Comparison of ENCODE assay signal across 7 mouse cellular contexts in the genomic region with DNA sequence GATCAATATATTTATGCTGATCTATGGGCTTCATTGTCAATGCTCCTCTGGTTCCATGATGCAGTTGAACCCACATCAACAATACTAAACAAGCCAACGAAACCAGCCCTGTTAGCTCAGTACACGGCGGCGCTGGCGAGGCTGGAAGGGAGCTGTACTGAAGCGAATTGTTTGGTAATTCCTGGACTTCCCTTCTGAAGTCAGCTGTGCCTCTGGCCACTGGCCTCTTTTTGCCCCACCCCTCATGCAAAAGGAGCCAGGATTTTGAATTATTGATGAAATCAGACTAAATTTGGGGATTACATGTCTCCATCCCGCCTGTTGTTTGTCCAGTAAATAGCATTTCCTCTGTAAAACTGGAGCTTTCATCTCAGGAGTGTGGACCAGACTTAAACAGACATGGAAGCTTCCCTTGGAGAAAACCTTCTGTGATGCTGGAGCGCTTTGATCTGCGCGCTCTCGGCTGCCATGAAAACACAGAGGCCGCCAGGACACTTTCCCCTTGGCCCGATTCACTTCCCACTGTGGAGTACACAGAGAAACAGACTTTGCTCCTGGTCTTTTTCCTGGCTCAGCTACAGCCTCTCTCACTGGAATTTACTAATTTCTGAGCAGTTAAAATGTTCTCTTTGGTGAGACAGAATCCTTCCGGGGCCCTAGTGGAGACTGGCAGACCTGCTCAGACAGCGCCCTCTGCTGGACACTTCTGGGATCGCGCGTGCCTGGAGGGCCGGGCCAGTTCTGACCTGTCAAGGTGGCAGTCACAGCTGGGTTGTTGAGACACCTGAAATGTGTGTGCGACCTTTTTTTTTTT.
DNase-seq lines count a peak whose midpoint lies in the region; ATAC-seq and TF ChIP-seq lines count a peak whose summit lies in the region.

No protein-coding gene starts in this region.

- H3K79me2 ChIP-seq in heart, adult 2 months (replicated peaks; ENCODE audit: control insufficient read depth, insufficient read depth, low read length), result no peaks in the 10 kb centered on the region

- no peak overlapping the region for H3K9ac ChIP-seq in heart, adult 2 months (ENCODE audit: low read depth, low read length)
- H3K9ac ChIP-seq in limb, embryonic 12.5 days (replicated peaks), result 0 out of 2 replicates have a peak overlapping the region, but pooled peaks have one; percentile 48
- H3K9ac ChIP-seq in midbrain, embryonic 16.5 days (ENCODE audit: low read depth, low read length), result no peak overlapping the region

- no peak for TF ChIP-seq EP300 in heart, adult 2 months (IDR thresholded peaks at IDR 0.05; ENCODE audit: insufficient read depth, low read depth, low read length)

- peak overlapping the region; percentile 54 for H3K4me2 ChIP-seq in limb, embryonic 12.5 days
- peak overlapping the region; percentile 37 for H3K4me2 ChIP-seq in midbrain, embryonic 16.5 days (ENCODE audit: low read length)

- peak; percentile 66; the same call in 1 of the 2 replicates for ATAC-seq in limb, embryonic 12.5 days (ENCODE audit: insufficient number of reproducible peaks, insufficient read depth, low FRiP score, low TSS enrichment, low read depth)
- peak; percentile 67 for ATAC-seq in midbrain, embryonic 16.5 days

- no peaks in the 10 kb centered on the region for H3K36me3 ChIP-seq in embryonic facial prominence, embryonic 10.5 days (replicated peaks)
- no peaks in the 10 kb centered on the region for H3K36me3 ChIP-seq in heart, adult 2 months (ENCODE audit: control insufficient read depth, insufficient read depth, low read length)
- no peaks in the 10 kb centered on the region for H3K36me3 ChIP-seq in limb, embryonic 12.5 days
- no peaks in the 10 kb centered on the region for H3K36me3 ChIP-seq in midbrain, embryonic 16.5 days (ENCODE audit: control insufficient read depth, insufficient read depth, low read length)
- H3K36me3 ChIP-seq in spleen, adult 2 months (ENCODE audit: control insufficient read depth, insufficient read depth, low read length), result no peaks in the 10 kb centered on the region

- H3K4me1 ChIP-seq in embryonic facial prominence, embryonic 10.5 days, result peaks cover 10% of the 10 kb centered on the region; the same call in 1 of the 2 replicates
- H3K4me1 ChIP-seq in heart, adult 2 months (ENCODE audit: control insufficient read depth, insufficient read depth, low read length), result no peaks in the 10 kb centered on the region
- H3K4me1 ChIP-seq in limb, embryonic 12.5 days (replicated peaks), result peaks cover 6% of the 10 kb centered on the region; the same call in 1 of the 2 replicates
- peaks cover 29% of the 10 kb centered on the region for H3K4me1 ChIP-seq in midbrain, embryonic 16.5 days (ENCODE audit: control insufficient read depth, insufficient read depth, low read length)
- H3K4me1 ChIP-seq in spleen, adult 2 months (ENCODE audit: control insufficient read depth, insufficient read depth, insufficient read length), result no peaks in the 10 kb centered on the region

- H3K4me3 ChIP-seq in embryonic facial prominence, embryonic 10.5 days, result peak overlapping the region; percentile 50
- peak overlapping the region; percentile 19; the same call in 1 of the 2 replicates for H3K4me3 ChIP-seq in heart, adult 2 months
- H3K4me3 ChIP-seq in limb, embryonic 12.5 days (replicated peaks), result peak overlapping the region; percentile 35
- H3K4me3 ChIP-seq in midbrain, embryonic 16.5 days (ENCODE audit: low read depth, low read length), result peak overlapping the region; percentile 9; the same call in 1 of the 2 replicates
- no peak overlapping the region for H3K4me3 ChIP-seq in spleen, adult 2 months (ENCODE audit: extremely low read depth, insufficient read depth, insufficient read length)

- peak; percentile 87 for TF ChIP-seq CTCF in heart, adult 2 months (IDR thresholded peaks at IDR 0.05)
- TF ChIP-seq CTCF in spleen, adult 2 months (IDR thresholded peaks at IDR 0.05; ENCODE audit: extremely low read depth, insufficient read depth, insufficient read length, insufficient replicate concordance), result peak; percentile 98

- WGBS in embryonic facial prominence, embryonic 10.5 days, result 35% methylated on average over 20 of the region's 20 CpGs
- WGBS in heart, adult 2 months, result 32% methylated on average over 20 of the region's 20 CpGs
- WGBS in limb, embryonic 12.5 days, result 23% methylated on average over 20 of the region's 20 CpGs
- WGBS in midbrain, embryonic 16.5 days, result 26% methylated on average over 20 of the region's 20 CpGs
- WGBS in spleen, adult 2 months, result 53% methylated on average over 20 of the region's 20 CpGs

- H3K27ac ChIP-seq in embryonic facial prominence, embryonic 10.5 days (replicated peaks), result peak overlapping the region; percentile 70; the same call in 1 of the 2 replicates
- no peak overlapping the region for H3K27ac ChIP-seq in heart, adult 2 months
- 0 out of 2 replicates have a peak overlapping the region, but pooled peaks have one; percentile 7 for H3K27ac ChIP-seq in limb, embryonic 12.5 days
- peak overlapping the region; percentile 73 for H3K27ac ChIP-seq in midbrain, embryonic 16.5 days (ENCODE audit: low read length)
- no peak overlapping the region for H3K27ac ChIP-seq in spleen, adult 2 months (ENCODE audit: insufficient read depth, low read length)

- no peaks in the 10 kb centered on the region for H3K9me3 ChIP-seq in embryonic facial prominence, embryonic 10.5 days
- no peaks in the 10 kb centered on the region for H3K9me3 ChIP-seq in limb, embryonic 12.5 days
- H3K9me3 ChIP-seq in midbrain, embryonic 16.5 days (replicated peaks; ENCODE audit: control insufficient read depth, low read length, poor library complexity, severe bottlenecking), result no peaks in the 10 kb centered on the region

- H3K27me3 ChIP-seq in embryonic facial prominence, embryonic 10.5 days (replicated peaks; ENCODE audit: low read depth, poor library complexity, severe bottlenecking), result no peaks in the 10 kb centered on the region
- H3K27me3 ChIP-seq in heart, adult 2 months (ENCODE audit: control insufficient read depth, insufficient read depth, low read length), result no peaks in the 10 kb centered on the region
- no peaks in the 10 kb centered on the region for H3K27me3 ChIP-seq in limb, embryonic 12.5 days
- H3K27me3 ChIP-seq in midbrain, embryonic 16.5 days (ENCODE audit: control insufficient read depth, insufficient read depth, low read depth, low read length), result no peaks in the 10 kb centered on the region
- no peaks in the 10 kb centered on the region for H3K27me3 ChIP-seq in spleen, adult 2 months (ENCODE audit: control insufficient read depth, insufficient read depth, low read length)

- no peak for TF ChIP-seq POLR2A in heart, adult 2 months (IDR thresholded peaks at IDR 0.05; ENCODE audit: insufficient read depth, low read depth, low read length)
- no peak for TF ChIP-seq POLR2A in spleen, adult 2 months (IDR thresholded peaks at IDR 0.05; ENCODE audit: low read depth, low read length)

- intact Hi-C loops in heart, adult 2 months (cut with DNase I), result loop anchor here (10.0 kb wide), 3 partner anchors 304 to 776 kb away; no protein-coding TSS in a partner anchor

- DNase-seq in adrenal gland, adult 8-10 months, result peak; percentile 69
- DNase-seq in embryonic facial prominence, embryonic 10.5 days (ENCODE audit: low spot score), result peak; percentile 91
- DNase-seq in heart, adult 2 months, result peak; percentile 80 to 90
- DNase-seq in kidney, adult 8-10 months, result peak; percentile 83 to 93
- DNase-seq in spleen, adult 2 months (ENCODE audit: low read depth in 1 of 2, low spot score in 2 of 2), result peak; percentile 11 to 76

Comparison
In these comparisons a context has a peak if more than half of its experiments do, and no peak if none do; other contexts are left out.
1. H3K27ac ChIP-seq: peak in embryonic facial prominence, embryonic 10.5 days (single experiment), limb, embryonic 12.5 days (single experiment) and midbrain, embryonic 16.5 days (single experiment); none in heart, adult 2 months (single experiment) and spleen, adult 2 months (single experiment).
2. Peak in every context shown above with its lines, with median percentiles within 50 percentile points of each other: DNase-seq.